Mouse (Mus musculus): ENCODE measurements around the gene Cstf2.

Gene Cstf2

DNA sequence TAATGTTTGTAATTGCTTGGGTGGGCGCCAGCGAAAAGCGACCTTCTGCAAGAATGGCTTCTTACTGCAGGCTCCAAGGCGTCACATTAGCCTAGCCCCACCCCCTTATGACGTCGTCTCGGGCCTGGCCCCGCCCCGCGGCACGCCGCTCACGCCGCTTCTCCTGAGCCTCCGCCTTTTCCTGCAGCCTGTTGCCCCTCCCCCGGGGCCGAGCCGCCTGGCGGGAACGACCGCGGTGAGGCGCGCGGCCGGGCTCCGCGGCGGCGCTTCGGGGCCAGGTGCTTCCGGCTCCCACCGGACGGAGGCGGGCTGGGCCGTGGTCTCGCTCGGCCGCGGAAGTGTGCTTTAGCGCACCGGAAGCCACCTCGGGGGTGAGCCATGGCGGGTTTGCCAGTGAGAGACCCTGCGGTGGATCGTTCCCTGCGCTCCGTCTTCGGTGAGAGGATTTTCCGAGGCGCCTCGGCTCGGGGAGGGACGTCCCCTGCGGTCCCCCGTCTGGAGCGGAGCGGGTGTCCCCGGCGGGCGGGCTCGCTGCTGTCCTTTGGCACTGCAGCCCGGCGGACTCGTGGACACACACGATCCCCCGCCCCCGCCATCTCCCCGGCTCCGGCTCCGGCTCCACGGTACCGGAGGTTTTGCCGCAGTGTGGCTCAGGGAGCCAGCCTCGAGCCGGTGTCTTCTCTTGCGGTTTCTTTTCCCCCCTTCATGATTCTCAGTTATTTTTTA, at the start of gene Cstf2:
Gene Cstf2, plus strand, starts transcription at position 201 of the 726 bp plus-strand sequence.
- DNase-seq (ENCODE audit: inconsistent ontology term): peak; percentile 95

DNA sequence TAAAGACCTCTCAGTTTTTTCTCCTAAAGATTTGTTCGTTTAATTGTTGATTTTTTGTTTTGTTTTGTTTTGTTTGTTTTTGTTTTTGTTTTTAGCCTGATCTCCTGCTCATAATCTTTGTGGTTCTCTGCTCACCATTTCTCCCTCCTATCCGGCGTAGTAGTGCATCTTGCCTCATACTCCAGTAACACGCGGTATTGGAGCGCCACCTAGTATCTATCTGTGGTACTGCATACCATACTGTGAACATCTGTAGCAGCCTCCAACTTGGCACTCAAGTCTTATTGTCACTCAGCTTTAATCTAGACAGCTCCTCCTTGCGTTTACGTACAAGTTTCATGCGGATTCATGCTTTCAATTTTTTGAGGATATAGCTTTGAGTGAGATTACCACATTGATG, 40.0 kb upstream of the Cstf2 start:
- DNase-seq (ENCODE audit: inconsistent ontology term): peak; percentile 16

DNA sequence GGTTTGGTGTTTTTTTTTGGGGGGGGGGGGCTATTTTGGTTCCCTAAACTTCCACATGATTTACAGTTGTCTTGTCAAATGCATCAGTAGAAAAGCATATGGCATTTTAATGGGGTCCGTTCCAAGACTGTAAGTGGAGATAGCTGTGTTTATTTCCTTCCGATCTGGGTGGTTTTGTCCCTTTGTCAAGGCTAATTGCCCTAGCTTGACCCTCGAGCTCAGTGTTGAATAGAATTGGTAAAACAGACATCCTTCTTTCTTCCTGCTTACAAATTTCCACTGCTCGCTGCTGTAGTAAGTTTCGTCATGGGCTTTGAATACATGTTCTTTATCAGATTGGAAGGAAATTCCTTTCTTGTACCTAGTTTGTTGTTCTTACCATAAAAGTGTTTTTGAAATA, 38.3 kb upstream of the Cstf2 start:
- no peak for DNase-seq (ENCODE audit: inconsistent ontology term)

DNA sequence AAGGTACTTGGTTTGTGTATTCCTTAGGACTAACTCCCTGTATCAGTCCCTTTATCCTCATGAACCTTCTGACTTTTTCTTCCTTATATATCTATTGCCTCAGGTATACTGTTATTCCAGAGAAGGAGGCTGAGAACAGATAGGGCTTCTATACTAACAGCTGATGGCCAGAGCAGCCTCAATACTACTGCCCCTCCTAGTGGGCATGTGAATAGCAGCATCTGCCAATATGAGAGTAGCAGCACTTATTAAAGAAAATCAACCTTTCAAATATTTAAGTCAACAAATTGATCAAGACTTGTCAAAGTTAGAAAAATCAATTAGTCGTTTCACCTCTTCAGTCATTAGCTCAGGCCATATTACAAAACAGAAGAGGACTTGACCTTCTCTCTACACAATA, 10.0 kb upstream of the Cstf2 start:
- no peak for DNase-seq (ENCODE audit: inconsistent ontology term)

DNA sequence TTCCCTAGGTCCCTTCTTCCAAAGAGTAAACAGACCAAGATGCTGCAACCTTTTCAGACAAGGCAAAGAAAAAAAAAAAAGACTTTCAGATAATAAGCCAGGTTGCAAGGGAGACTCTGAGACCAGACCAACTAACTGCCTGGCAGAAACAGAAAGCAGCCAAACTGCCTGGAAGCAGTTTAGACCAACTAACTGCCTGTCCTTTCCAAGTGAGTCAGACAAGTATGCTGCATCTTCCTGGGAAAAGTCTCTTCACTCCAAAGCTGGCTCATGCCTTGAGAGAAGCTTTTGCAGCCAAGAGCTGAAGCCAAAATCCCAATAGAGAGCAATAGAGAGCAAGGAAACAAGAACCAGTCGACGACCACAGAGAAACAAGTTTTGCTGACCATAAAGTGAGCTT, 2.1 kb upstream of the Cstf2 start:
- peak; percentile 28 for DNase-seq (ENCODE audit: inconsistent ontology term)

DNA sequence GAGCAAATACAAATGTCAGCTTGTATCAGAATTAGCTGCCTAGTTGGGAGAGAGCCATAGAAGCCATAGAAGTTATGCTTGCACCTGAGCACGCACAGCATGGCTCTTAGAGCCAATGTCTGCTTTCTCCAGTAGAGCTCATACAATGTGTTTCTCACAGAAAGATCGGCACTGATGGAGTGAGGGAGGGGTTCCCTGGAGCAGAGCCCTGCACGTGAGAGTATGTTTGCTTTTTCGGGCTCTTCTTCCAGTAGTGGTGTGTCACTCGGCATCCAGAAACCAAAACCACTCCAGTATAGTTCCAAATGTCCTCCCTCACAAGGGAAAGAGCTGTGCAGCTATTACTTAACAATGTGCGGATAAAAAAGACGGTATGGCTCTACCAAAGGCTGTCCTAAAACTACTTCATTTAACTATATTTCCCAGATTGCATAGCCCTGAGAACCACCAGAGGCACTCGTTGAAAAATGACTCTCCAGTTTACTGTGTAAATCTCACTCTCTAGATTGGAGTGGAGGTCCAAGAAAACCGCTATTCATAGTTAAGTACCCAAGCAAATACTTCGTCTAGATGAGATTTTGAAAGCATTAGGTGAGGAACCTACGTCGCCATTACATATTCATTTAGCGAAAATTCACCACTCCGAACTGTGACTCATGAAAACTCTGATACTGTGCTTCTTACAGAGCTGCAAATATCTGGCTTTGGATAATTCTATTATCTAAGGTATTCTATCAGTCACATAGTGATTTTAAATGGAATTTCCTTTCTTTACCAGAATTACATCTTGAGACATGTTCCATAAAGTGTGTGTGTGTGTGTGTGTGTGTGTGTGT, 729 bp upstream of the Cstf2 start:
- DNase-seq (ENCODE audit: inconsistent ontology term): no peak

DNA sequence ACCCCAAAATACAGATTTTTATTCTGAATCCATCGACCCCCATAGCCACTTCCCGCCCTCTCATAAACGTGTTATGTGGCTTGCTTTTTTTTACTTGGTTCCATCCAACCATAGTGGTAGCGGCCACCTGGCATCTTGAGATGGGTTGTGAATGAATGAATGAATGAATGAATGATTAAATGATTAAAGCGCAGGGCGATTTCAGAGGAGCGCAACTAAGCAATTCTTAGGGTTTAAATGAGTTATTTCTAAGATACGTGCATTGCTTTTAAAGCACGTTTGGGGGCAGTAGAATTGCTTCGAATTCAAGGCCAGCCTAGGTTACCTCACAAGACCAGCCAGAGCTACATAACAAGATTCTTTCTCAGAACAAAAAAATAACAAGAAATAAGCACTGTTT, 777 bp downstream of the Cstf2 start:
- DNase-seq (ENCODE audit: inconsistent ontology term): peak; percentile 16

DNA sequence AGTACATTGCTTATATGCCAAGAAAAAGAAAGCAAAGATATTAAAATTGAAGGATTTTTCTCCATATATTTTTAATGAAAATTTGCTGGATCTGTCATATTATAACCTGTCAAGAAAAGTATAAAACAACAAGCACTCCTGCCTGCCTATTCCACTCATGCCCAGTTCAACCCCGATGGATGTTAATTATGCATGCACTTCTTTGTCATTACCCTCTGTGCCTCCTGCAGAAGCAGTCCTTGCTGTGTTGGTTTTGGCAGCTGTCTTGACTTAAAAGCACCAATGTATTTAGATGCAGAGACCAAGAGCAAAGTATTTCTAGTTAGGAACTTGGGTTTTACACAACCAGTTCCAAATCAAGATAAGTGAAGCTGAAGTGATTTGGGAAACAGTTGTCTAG, 26.5 kb downstream of the Cstf2 start:
- no peak for DNase-seq (ENCODE audit: inconsistent ontology term)

DNA sequence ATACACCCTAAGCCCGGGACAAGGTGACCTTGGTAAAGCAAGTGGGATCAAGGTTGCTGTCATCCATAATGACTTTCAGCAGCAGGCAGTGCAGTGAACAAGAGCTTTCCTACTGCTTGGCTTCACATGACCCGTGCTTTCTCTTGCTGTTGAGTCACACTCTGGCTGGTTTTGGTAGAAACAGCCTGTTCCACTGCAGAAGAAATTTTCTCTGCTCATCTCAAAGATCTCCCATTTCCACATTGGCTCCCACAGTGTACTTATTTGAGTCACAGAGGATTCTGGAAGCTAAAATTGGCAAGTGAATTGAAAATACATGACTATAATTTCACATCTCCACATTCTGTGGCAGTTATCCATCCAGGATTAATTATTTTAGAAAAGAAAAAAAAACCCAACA, 43.7 kb downstream of the Cstf2 start:
- DNase-seq (ENCODE audit: inconsistent ontology term): peak; percentile 21

DNA sequence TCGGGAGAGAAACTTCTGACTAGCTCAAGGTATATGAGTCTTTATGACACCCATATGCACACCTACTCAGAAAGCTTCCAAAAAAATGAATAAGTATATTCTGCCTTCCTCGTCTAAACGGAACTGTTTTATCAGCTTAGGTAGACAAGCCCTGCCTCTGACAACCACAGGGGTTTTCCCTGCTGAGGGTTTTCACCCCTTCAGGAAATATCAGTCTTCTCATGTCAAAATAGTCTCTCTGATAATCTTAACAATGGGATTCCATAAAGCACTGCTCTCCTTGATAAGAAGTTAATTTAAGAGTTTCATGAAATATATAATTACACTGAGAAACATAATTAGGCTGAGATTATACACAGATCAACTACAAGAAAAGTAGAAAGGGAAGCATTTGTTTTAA, 52.8 kb downstream of the Cstf2 start:
- DNase-seq (ENCODE audit: inconsistent ontology term): no peak

DNA sequence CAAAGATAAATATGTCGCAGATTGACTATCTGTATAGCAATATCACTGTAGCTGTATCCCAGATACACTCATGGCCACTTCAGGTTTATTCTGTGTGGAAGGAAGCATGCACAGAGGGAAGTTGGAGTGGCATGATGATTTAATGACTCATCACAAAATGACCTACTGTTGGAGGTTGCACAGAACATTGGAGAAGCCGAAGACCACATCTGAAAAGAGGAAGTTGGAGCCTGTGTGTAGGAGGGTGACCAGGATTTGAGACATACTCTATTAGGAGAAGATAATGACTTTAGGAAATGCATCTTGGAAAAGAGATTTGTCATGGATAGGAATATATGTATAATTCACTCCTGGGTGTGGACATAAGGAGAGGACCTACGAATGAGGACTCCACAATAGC, 57.4 kb downstream of the Cstf2 start:
- DNase-seq (ENCODE audit: inconsistent ontology term): no peak

DNA sequence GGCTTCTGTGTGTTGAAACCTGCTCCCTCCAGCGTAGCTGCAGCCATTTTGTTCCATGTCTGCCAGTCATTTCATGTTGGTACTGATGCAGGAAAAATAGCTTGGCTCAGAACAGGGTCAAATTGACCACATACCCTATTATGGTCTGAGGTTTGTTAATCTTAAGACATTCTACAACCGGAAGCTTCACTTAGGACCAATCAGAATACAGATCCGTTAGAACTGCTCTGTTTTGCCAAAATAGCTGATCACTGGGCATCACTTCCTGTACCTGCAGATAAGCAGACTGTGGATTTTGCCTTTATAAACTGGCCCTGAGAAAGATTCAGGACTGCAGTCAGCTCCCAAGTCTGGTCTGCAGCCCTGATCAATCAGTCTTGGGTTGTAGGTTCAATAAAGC, 69.6 kb downstream of the Cstf2 start:
- DNase-seq (ENCODE audit: inconsistent ontology term): no peak

DNA sequence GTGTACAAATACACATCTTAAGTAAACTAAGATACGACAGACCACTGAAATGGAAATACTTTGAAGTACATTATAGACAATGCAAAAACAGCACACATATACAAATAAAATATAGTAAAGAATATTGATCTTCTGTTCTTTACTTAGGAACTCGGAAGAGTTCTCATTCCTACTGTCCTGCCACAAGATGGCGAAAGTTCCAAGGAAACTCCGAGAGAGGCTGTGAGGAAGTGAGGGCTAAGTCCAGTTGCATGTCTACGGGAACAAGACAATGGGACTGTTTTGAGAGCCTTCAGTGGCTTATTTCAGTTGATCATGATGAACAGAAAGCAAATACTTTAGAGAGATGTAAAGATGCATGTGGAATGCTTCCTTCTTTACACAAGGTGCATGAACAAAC, 73.3 kb downstream of the Cstf2 start:
- peak; percentile 10 for DNase-seq (ENCODE audit: inconsistent ontology term)

DNA sequence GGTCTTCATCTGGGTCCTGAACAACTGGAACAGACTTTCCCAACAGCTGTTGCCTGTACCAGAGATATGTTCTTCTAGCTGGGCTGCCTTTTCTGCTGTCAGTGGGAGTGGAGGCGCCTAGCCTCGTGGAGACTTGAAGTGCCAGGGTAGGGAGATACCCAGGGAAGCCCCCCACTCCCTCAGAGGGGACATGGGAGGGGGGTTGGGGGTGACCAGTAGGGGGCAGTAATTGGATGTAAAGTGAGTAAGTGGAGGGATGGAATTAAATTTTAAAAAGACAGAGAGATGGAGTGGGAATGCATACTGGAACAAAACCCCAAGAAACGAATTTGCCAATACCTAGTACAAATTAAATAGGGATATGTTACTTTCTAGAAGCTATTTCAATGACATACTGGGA, 74.8 kb downstream of the Cstf2 start:
- no peak for DNase-seq (ENCODE audit: inconsistent ontology term)
